Mouse (Mus musculus) left cerebral cortex, postnatal 14 days (tissue): ENCODE results near the gene Armc12. TPM values are rescaled to one million over a fixed set of nuclear protein-coding genes. Genes with fewer than 3 reads are reported as not detected.

ENCODE experiments used
- DNase-seq, 2 experiments: peaks; one replicate each; pipeline ENCODE4 v3.0.0; 2021 to 2022; ENCODE audit warnings: low spot score in 2 of 2, mixed read lengths in 1 of 2
- intact Hi-C: fragments of 180-260 bp; cut with DNase I; formaldehyde crosslinking; loops from one replicate; pipeline ENCODE4 v1.15.1; 2025
- total RNA-seq, 2 experiments: library from RNA; stranded (reverse); gene quantifications; 2 replicates each; pipeline ENCODE4 v1.2.3; 2021

Armc12 gene
- total RNA-seq, 2 experiments from 2014 or later = not detected

GRCm38 (mm10) chr17:28511616-28512541, 18.7 kb upstream of the Armc12 start:
- no peak for DNase-seq
- intact Hi-C loops = no loop called here

- intact Hi-C loops = no loop called here
- DNase-seq = peak in 1 of 2 experiments; percentile 12
Measured at GRCm38 (mm10) chr17:28512696-28513095, 17.9 kb upstream of the Armc12 start.

GRCm38 (mm10) chr17:28513337-28513736, 17.3 kb upstream of the Armc12 start:
- DNase-seq = no peak
- intact Hi-C loops = no loop called here

- intact Hi-C loops = no loop called here
- DNase-seq = peak in 1 of 2 experiments; percentile 37
Measured at GRCm38 (mm10) chr17:28513844-28514243, 16.8 kb upstream of the Armc12 start.

GRCm38 (mm10) chr17:28514555-28514954, 16.1 kb upstream of the Armc12 start:
- no peak for DNase-seq
- intact Hi-C loops = no loop called here

- no peak for DNase-seq
- intact Hi-C loops = no loop called here
Measured at GRCm38 (mm10) chr17:28515431-28516341, 14.9 kb upstream of the Armc12 start.

- no peak for DNase-seq
- intact Hi-C loops = no loop called here
Measured at GRCm38 (mm10) chr17:28516881-28517280, 13.7 kb upstream of the Armc12 start.

- peak; percentile 53 to 80 for DNase-seq
- intact Hi-C loops = no loop called here
Measured at GRCm38 (mm10) chr17:28517441-28517955, 13.1 kb upstream of the Armc12 start, which contains the start of gene Fkbp5. Fkbp5 (minus strand) TSS chr17:28517527.

GRCm38 (mm10) chr17:28517956-28518614, 12.5 kb upstream of the Armc12 start:
- peak; percentile 91 to 95 for DNase-seq
- intact Hi-C loops = no loop called here

GRCm38 (mm10) chr17:28518615-28519071, 12.0 kb upstream of the Armc12 start:
- intact Hi-C loops = no loop called here
- DNase-seq = peak in 1 of 2 experiments; percentile 20

- peak in 1 of 2 experiments; percentile 26 for DNase-seq
- intact Hi-C loops = loop anchor here (10.0 kb wide), 1 partner anchor 195 kb away; the partner anchor contains the start of gene Rpl10a
Measured at GRCm38 (mm10) chr17:28519827-28520226, 10.8 kb upstream of the Armc12 start.

GRCm38 (mm10) chr17:28520561-28520960, 10.0 kb upstream of the Armc12 start:
- no peak for DNase-seq
- intact Hi-C loops = loop anchor here (10.0 kb wide), 1 partner anchor 196 kb away; the partner anchor contains the start of gene Rpl10a

GRCm38 (mm10) chr17:28521071-28521726, 9.4 kb upstream of the Armc12 start:
- intact Hi-C loops = loop anchor here (10.0 kb wide), 1 partner anchor 196 kb away; the partner anchor contains the start of gene Rpl10a
- peak in 1 of 2 experiments; percentile 33 for DNase-seq

GRCm38 (mm10) chr17:28521920-28522319, 8.7 kb upstream of the Armc12 start:
- intact Hi-C loops = loop anchor here (10.0 kb wide), 1 partner anchor 197 kb away; the partner anchor contains the start of gene Rpl10a
- peak in 1 of 2 experiments; percentile 19 for DNase-seq

GRCm38 (mm10) chr17:28522623-28523354, 7.8 kb upstream of the Armc12 start:
- peak; percentile 96 for DNase-seq
- intact Hi-C loops = loop anchor here (1.0 to 10.0 kb wide), 2 partner anchors 37 to 198 kb away; partner anchors contain the start of gene Rpl10a

- intact Hi-C loops = loop anchor here (1.0 to 10.0 kb wide), 3 partner anchors 38 to 301 kb away; partner anchors contain the start of gene Rpl10a
- DNase-seq = peak; percentile 29 to 37
Measured at GRCm38 (mm10) chr17:28523355-28524008, 7.1 kb upstream of the Armc12 start.
